Mouse (Mus musculus): ENCODE results near the gene Igflr1. TPM values are rescaled to one million over a fixed set of nuclear protein-coding genes. Genes with fewer than 3 reads are reported as not detected.
A peak's percentile ranks its signal among the peaks of the same experiment; 100 is the strongest.

The Igflr1 gene
- polyA plus RNA-seq, 1 experiment from 2014 or later = 3.2 TPM

GRCm38 (mm10) chr7:30588676-30589434 is 23.6 kb downstream of the Igflr1 start, which contains the start of gene Kmt2b:
Kmt2b (minus strand) TSS chr7:30588726.
- whole genome bisulfite sequencing (ENCODE audit: insufficient replicate concordance) = under 1% methylated on average over 60 of the region's 68 CpGs
- peak within 1 kb of the TSS; percentile 80 for H3K4me3 ChIP-seq (ENCODE audit: low read depth, low read length)
- H3K9ac ChIP-seq (ENCODE audit: low read depth, low read length) = peak within 1 kb of the TSS; percentile 90
- H3K4me2 ChIP-seq = peak within 1 kb of the TSS; percentile 95
- peak; percentile 97 for ATAC-seq (replicated peaks; ENCODE audit: insufficient number of reproducible peaks, low FRiP score, low TSS enrichment)
- H3K27me3 ChIP-seq (ENCODE audit: control insufficient read depth, insufficient read depth, low read length) = 0 out of 2 replicates have a peak, but pooled peaks cover 4% of the 10 kb centered on the region
- peaks cover 10% of the 10 kb centered on the region for H3K4me1 ChIP-seq (ENCODE audit: control insufficient read depth, insufficient read depth, low read length)
- H3K9me3 ChIP-seq (replicated peaks; ENCODE audit: control insufficient read depth, low read length) = no peaks in the 10 kb centered on the region
- peak within 1 kb of the TSS; percentile 94 for H3K27ac ChIP-seq (ENCODE audit: low read depth, low read length)
- peaks cover 20% of the 10 kb centered on the region for H3K36me3 ChIP-seq (ENCODE audit: control insufficient read depth, insufficient read depth, low read length)

DNA sequence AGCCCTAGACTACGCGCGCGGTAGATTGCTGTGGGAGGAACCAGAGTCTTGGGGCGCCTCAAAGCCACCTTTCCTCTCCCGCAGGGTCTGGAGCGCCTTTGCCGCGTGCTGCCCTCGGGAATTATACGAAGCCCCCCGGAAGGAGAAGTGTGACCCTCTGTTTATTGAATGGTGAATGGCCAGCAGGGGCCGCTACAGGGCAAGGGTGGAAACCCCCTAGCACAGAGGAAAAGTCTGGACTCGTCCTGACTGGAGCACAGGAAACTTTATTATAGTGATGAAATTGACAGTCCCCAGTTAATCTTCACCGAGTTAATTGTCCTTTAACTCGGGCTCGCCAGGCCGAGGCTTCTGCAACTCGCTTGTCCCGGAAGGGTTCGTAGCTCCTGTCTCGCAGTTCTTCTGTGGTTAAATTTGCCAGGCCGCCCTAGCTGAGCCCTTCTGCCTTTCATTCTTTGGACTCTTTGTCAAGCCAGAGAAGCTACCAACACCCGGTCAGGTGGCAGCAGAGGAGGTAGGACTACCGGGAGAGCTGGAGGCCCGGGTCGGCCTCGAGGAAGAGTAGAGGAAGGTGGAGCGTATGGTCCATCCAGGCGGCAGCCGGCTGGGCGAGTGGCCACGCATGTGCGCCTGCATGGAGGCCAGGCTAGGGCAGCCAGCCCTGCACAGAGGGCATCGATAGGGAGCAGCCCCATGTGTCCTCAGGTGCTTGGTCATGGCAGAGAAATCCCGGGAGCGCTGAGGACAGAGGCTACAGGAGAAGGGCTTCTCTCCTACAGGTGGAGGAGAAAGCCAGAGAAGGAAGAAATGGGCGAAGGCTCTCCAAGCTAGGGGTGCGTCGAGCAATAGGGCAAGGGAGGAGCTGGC is 24.4 kb downstream of the Igflr1 start:
- H3K4me3 ChIP-seq (ENCODE audit: low read depth, low read length) = peak overlapping the region; percentile 80
- H3K9ac ChIP-seq (ENCODE audit: low read depth, low read length) = peak overlapping the region; percentile 90
- peak overlapping the region; percentile 95 for H3K4me2 ChIP-seq
- H3K27ac ChIP-seq (ENCODE audit: low read depth, low read length) = peak overlapping the region; percentile 94
- H3K36me3 ChIP-seq (ENCODE audit: control insufficient read depth, insufficient read depth, low read length) = peaks cover 15% of the 10 kb centered on the region
- no peaks in the 10 kb centered on the region for H3K9me3 ChIP-seq (replicated peaks; ENCODE audit: control insufficient read depth, low read length)
- 26% methylated on average over 39 of the region's 40 CpGs for WGBS (ENCODE audit: insufficient replicate concordance)
- H3K4me1 ChIP-seq (ENCODE audit: control insufficient read depth, insufficient read depth, low read length) = peaks cover 10% of the 10 kb centered on the region
- 0 out of 2 replicates have a peak, but pooled peaks cover 4% of the 10 kb centered on the region for H3K27me3 ChIP-seq (ENCODE audit: control insufficient read depth, insufficient read depth, low read length)
- ATAC-seq (replicated peaks; ENCODE audit: insufficient number of reproducible peaks, low FRiP score, low TSS enrichment) = peak; percentile 52

- 81% methylated on average over 9 of the region's 9 CpGs for WGBS (ENCODE audit: insufficient replicate concordance)
- Histone ChIP-seq H3K27ac (ENCODE audit: low read depth, low read length) (no peak overlapping the region), H3K27me3 (ENCODE audit: control insufficient read depth, insufficient read depth, low read length) (0 out of 2 replicates have a peak, but pooled peaks cover 4% of the 10 kb centered on the region), H3K4me3 (ENCODE audit: low read depth, low read length) (no peak overlapping the region), H3K9me3 (replicated peaks; ENCODE audit: control insufficient read depth, low read length) (no peaks in the 10 kb centered on the region), H3K4me2 (no peak overlapping the region), H3K36me3 (ENCODE audit: control insufficient read depth, insufficient read depth, low read length) (peaks cover 5% of the 10 kb centered on the region), H3K4me1 (ENCODE audit: control insufficient read depth, insufficient read depth, low read length) (peaks cover 10% of the 10 kb centered on the region), H3K9ac (ENCODE audit: low read depth, low read length) (no peak overlapping the region)
- ATAC-seq (replicated peaks; ENCODE audit: insufficient number of reproducible peaks, low FRiP score, low TSS enrichment) = no peak
These were observed 25.8 kb downstream of the Igflr1 start for GRCm38 (mm10) chr7:30590927-30591604.

DNA sequence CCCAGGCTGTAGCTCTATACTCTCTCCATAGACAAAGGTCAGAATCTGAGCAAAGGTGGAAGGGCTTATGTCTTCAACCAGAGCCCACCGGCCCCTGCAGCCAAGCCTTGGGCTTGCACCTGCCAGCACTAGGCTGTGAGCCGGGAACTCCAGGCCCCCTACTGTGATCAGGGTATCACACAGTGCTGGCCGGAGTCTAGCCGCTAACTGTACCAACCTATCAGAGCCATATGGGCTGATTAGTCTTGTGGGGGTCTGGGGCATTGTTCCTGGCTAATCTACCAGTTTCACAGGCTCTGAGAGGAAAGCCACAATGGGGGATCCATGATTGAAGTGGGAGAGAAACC is 26.4 kb downstream of the Igflr1 start:
- no peak overlapping the region for H3K9ac ChIP-seq (ENCODE audit: low read depth, low read length)
- WGBS (ENCODE audit: insufficient replicate concordance) = 44% methylated on average over 4 of the region's 4 CpGs

DNA sequence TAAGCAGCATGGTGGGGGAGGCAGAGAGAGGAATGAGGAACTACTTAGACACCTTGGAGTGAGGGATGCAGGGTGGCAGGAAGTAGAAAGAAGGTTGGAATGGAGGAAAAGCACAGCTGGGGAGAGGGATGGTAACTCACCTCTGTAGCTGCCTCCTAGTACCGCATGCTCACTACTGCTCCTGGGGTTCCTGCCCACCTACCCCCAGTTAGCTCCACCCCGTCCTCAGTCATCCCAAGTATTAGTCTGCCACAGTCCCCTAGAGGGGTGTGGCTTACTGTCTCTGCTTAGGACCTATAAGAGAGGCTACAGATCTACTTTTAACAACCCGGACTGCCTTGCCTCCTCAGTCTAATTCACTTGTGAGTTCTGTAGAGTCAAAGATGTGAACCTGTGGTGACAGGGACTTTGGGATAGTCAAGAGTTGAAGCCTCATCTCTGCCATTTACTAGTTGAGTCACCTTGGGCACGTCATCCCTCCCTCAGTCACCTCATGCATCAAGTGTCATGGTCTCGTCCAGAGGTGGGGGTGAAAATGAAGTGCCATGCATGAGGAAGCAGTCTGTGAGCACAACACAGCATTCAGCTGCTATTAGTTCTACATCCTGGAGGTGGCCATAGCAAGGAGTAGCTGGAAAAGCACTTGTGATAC is 27.7 kb downstream of the Igflr1 start:
- no peak for ATAC-seq (replicated peaks; ENCODE audit: insufficient number of reproducible peaks, low FRiP score, low TSS enrichment)
- 0 out of 2 replicates have a peak, but pooled peaks cover 4% of the 10 kb centered on the region for H3K4me1 ChIP-seq (ENCODE audit: control insufficient read depth, insufficient read depth, low read length)
- WGBS (ENCODE audit: insufficient replicate concordance) = 38% methylated on average over 5 of the region's 5 CpGs

More for the DNA sequence above, 26.4 kb downstream of the Igflr1 start:
- Histone ChIP-seq H3K27ac (ENCODE audit: low read depth, low read length) (no peak overlapping the region), H3K4me3 (ENCODE audit: low read depth, low read length) (no peak overlapping the region), H3K4me1 (ENCODE audit: control insufficient read depth, insufficient read depth, low read length) (peaks cover 10% of the 10 kb centered on the region), H3K9me3 (replicated peaks; ENCODE audit: control insufficient read depth, low read length) (no peaks in the 10 kb centered on the region), H3K4me2 (no peak overlapping the region), H3K36me3 (ENCODE audit: control insufficient read depth, insufficient read depth, low read length) (0 out of 2 replicates have a peak, but pooled peaks cover 2% of the 10 kb centered on the region), H3K27me3 (ENCODE audit: control insufficient read depth, insufficient read depth, low read length) (0 out of 2 replicates have a peak, but pooled peaks cover 4% of the 10 kb centered on the region)
- no peak for ATAC-seq (replicated peaks; ENCODE audit: insufficient number of reproducible peaks, low FRiP score, low TSS enrichment)

GRCm38 (mm10) chr7:30593579-30594509 is 28.6 kb downstream of the Igflr1 start:
- ATAC-seq (replicated peaks; ENCODE audit: insufficient number of reproducible peaks, low FRiP score, low TSS enrichment) = no peak
- H3K4me3 ChIP-seq (ENCODE audit: low read depth, low read length) = no peak overlapping the region
- 65% methylated on average over 10 of the region's 10 CpGs for WGBS (ENCODE audit: insufficient replicate concordance)
- 0 out of 2 replicates have a peak, but pooled peaks cover 4% of the 10 kb centered on the region for H3K27me3 ChIP-seq (ENCODE audit: control insufficient read depth, insufficient read depth, low read length)
- no peak overlapping the region for H3K9ac ChIP-seq (ENCODE audit: low read depth, low read length)
- no peaks in the 10 kb centered on the region for H3K9me3 ChIP-seq (replicated peaks; ENCODE audit: control insufficient read depth, low read length)
- no peaks in the 10 kb centered on the region for H3K36me3 ChIP-seq (ENCODE audit: control insufficient read depth, insufficient read depth, low read length)
- 0 out of 2 replicates have a peak, but pooled peaks cover 4% of the 10 kb centered on the region for H3K4me1 ChIP-seq (ENCODE audit: control insufficient read depth, insufficient read depth, low read length)
- H3K27ac ChIP-seq (ENCODE audit: low read depth, low read length) = no peak overlapping the region
- no peak overlapping the region for H3K4me2 ChIP-seq

More for the DNA sequence above, 27.7 kb downstream of the Igflr1 start:
- no peak overlapping the region for H3K4me3 ChIP-seq (ENCODE audit: low read depth, low read length)
- H3K4me2 ChIP-seq = no peak overlapping the region
- H3K27ac ChIP-seq (ENCODE audit: low read depth, low read length) = no peak overlapping the region
- no peaks in the 10 kb centered on the region for H3K36me3 ChIP-seq (ENCODE audit: control insufficient read depth, insufficient read depth, low read length)
- H3K9ac ChIP-seq (ENCODE audit: low read depth, low read length) = no peak overlapping the region
- H3K27me3 ChIP-seq (ENCODE audit: control insufficient read depth, insufficient read depth, low read length) = 0 out of 2 replicates have a peak, but pooled peaks cover 4% of the 10 kb centered on the region
- no peaks in the 10 kb centered on the region for H3K9me3 ChIP-seq (replicated peaks; ENCODE audit: control insufficient read depth, low read length)

DNA sequence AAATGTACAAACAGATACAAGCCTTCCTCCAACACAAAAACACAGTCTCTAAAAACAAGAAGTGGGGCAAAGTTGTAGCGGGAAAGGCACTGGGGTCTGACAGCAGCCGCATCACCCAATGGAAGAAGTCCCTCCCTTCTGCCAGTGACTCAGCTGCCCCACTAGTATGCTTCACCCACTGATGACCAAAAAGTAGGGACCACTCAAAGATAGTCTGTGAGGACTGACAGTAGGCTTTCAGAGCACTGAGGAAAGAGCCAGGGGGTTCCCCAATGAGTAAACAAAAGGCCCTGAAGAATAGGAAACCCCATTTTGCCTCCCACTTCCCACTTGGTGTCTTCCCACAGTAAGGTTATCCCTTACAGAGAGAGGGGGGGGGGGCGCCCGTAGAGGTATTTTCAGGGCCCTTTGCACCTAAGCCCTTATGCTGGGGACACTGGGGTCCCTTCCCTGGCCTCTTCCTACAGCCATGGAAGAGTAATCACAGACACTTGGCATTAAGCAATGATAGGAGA is 29.3 kb downstream of the Igflr1 start:
- H3K9ac ChIP-seq (ENCODE audit: low read depth, low read length) = no peak overlapping the region
- no peak overlapping the region for H3K4me2 ChIP-seq
- no peak for ATAC-seq (replicated peaks; ENCODE audit: insufficient number of reproducible peaks, low FRiP score, low TSS enrichment)
- H3K4me3 ChIP-seq (ENCODE audit: low read depth, low read length) = no peak overlapping the region
- H3K27me3 ChIP-seq (ENCODE audit: control insufficient read depth, insufficient read depth, low read length) = 0 out of 2 replicates have a peak, but pooled peaks cover 4% of the 10 kb centered on the region
- H3K4me1 ChIP-seq (ENCODE audit: control insufficient read depth, insufficient read depth, low read length) = 0 out of 2 replicates have a peak, but pooled peaks cover 4% of the 10 kb centered on the region
- no peak overlapping the region for H3K27ac ChIP-seq (ENCODE audit: low read depth, low read length)
- no peaks in the 10 kb centered on the region for H3K36me3 ChIP-seq (ENCODE audit: control insufficient read depth, insufficient read depth, low read length)
- no peaks in the 10 kb centered on the region for H3K9me3 ChIP-seq (replicated peaks; ENCODE audit: control insufficient read depth, low read length)
- WGBS (ENCODE audit: insufficient replicate concordance) = 66% methylated on average over 4 of the region's 4 CpGs
